Mouse (Mus musculus) thymus, adult 2 months (tissue): ENCODE data around the gene Lce1d.

Experiments used
- CTCF ChIP-seq: fragments of 200-500 bp; IDR thresholded peaks from 2 replicates; pipeline ENCODE4 v1.5.1; 2012; ENCODE audit warnings: mild to moderate bottlenecking, control low read depth, low read length, moderate library complexity, borderline replicate concordance; ENCODE audit not compliant: control insufficient read depth, poor library complexity, insufficient read depth; ENCODE audit errors: extremely low read depth
- POLR2A ChIP-seq: fragments of 200-500 bp; IDR thresholded peaks from 2 replicates; pipeline ENCODE4 v1.6.1; 2012; ENCODE audit warnings: mild to moderate bottlenecking, low read length, control low read depth, moderate library complexity; ENCODE audit not compliant: control insufficient read depth, poor library complexity, insufficient read depth; ENCODE audit errors: extremely low read depth

- no peak for TF ChIP-seq POLR2A
- no peak for TF ChIP-seq CTCF
Observed at GRCm38 (mm10) chr3:92708974-92709373, 22.0 kb upstream of the Lce1d start, which contains the start of gene Lce1e.
